Mouse (Mus musculus) intestine, embryonic 14.5 days (tissue): ENCODE results near the gene Tmem212. TPM values are rescaled to one million over a fixed set of nuclear protein-coding genes. Genes with fewer than 3 reads are reported as not detected.

ENCODE experiments used
- ATAC-seq: fragments of 200-750 bp; cut with Nextera tagmentation; replicated peaks from 2 replicates; pipeline ENCODE4 v1.8.0; 2017; ENCODE audit warnings: low read depth, moderate number of reproducible peaks, moderate TSS enrichment, moderate library complexity; ENCODE audit not compliant: low FRiP score, low TSS enrichment
- DNase-seq: peaks from one replicate; pipeline ENCODE4 v3.0.0-alpha.2; 2018; ENCODE audit warnings: low spot score
- H3K27ac ChIP-seq: fragments of 300-500 bp; sonication (generic); 2 replicates; pipeline ENCODE4 v1.5.1; 2014; ENCODE audit warnings: low read depth, mild to moderate bottlenecking, control low read depth
- H3K27me3 ChIP-seq: fragments of 300-500 bp; sonication (generic); replicated peaks from 2 replicates; pipeline ENCODE4 v1.6.1; 2014; ENCODE audit warnings: low read length, control low read depth; ENCODE audit not compliant: control insufficient read depth, insufficient read depth
- H3K36me3 ChIP-seq: fragments of 300-500 bp; sonication (generic); 2 replicates; pipeline ENCODE4 v1.6.1; 2014; ENCODE audit warnings: low read length, control low read depth; ENCODE audit not compliant: control insufficient read depth, insufficient read depth
- H3K4me1 ChIP-seq: fragments of 300-500 bp; sonication (generic); replicated peaks from 2 replicates; pipeline ENCODE4 v1.6.1; 2014; ENCODE audit warnings: low read length, control low read depth, mixed read lengths; ENCODE audit not compliant: control insufficient read depth, insufficient read depth
- H3K4me2 ChIP-seq: fragments of 300-500 bp; sonication (generic); 2 replicates; pipeline ENCODE4 v1.6.1; 2014; ENCODE audit warnings: low read length
- H3K4me3 ChIP-seq: fragments of 300-500 bp; sonication (generic); 2 replicates; pipeline ENCODE4 v1.5.1; 2014; ENCODE audit warnings: low read depth, low read length, control low read depth, mixed read lengths
- H3K9ac ChIP-seq: fragments of 300-500 bp; sonication (generic); 2 replicates; pipeline ENCODE4 v1.6.1; 2014; ENCODE audit warnings: mild to moderate bottlenecking, low read length
- H3K9me3 ChIP-seq: fragments of 300-500 bp; sonication (generic); 2 replicates; pipeline ENCODE4 v1.6.1; 2016; ENCODE audit warnings: low read length, control low read depth; ENCODE audit not compliant: control insufficient read depth
- WGBS: fragments of 180-500 bp; shearing (Covaris S2); extraction: QIAGEN DNeasy Blood & Tissue Kit; methylation state at CpG from one replicate; pipeline ENCODE4 v1.1.7; 2014; 5-methylcytosine and 5-hydroxymethylcytosine counted together
- polyA plus RNA-seq: library from polyadenylated mRNA; unstranded; fragments of >200 nt; fragmentation: Nextera tagmentation; extraction: Ambion mirVana; gene quantifications from 2 replicates; pipeline ENCODE4 v1.2.1, GENCODE M21; 2014

The Tmem212 gene
- polyA plus RNA-seq, 1 experiment from 2014 or later: not detected

GRCm38 (mm10) chr3:27906647-27907209 is 10.6 kb upstream of the Tmem212 start:
- DNase-seq: no peak
- H3K36me3 ChIP-seq: no peaks in the 10 kb centered on the region
- WGBS: 74% methylated on average over 7 of the region's 7 CpGs
- H3K9ac ChIP-seq: no peak overlapping the region
- H3K4me3 ChIP-seq: no peak overlapping the region
- no peak overlapping the region for H3K27ac ChIP-seq
- no peak overlapping the region for H3K4me2 ChIP-seq
- H3K4me1 ChIP-seq: 0 out of 2 replicates have a peak, but pooled peaks cover 5% of the 10 kb centered on the region
- H3K9me3 ChIP-seq: 0 out of 2 replicates have a peak, but pooled peaks cover 5% of the 10 kb centered on the region
- ATAC-seq: no peak
- no peaks in the 10 kb centered on the region for H3K27me3 ChIP-seq

GRCm38 (mm10) chr3:27904659-27905330 is 8.6 kb upstream of the Tmem212 start:
- no peak overlapping the region for H3K4me3 ChIP-seq
- no peaks in the 10 kb centered on the region for H3K27me3 ChIP-seq
- 0 out of 2 replicates have a peak overlapping the region, but pooled peaks have one; percentile 22 for H3K27ac ChIP-seq
- WGBS: 45% methylated on average over 13 of the region's 13 CpGs
- 0 out of 2 replicates have a peak, but pooled peaks cover 5% of the 10 kb centered on the region for H3K4me1 ChIP-seq
- 0 out of 2 replicates have a peak, but pooled peaks cover 5% of the 10 kb centered on the region for H3K9me3 ChIP-seq
- H3K36me3 ChIP-seq: no peaks in the 10 kb centered on the region
- peak; percentile 61; the same call in 1 of the 2 replicates for ATAC-seq
- no peak overlapping the region for H3K9ac ChIP-seq
- DNase-seq: no peak
- no peak overlapping the region for H3K4me2 ChIP-seq

- Histone ChIP-seq H3K4me3 (no peak overlapping the region), H3K9me3 (no peaks in the 10 kb centered on the region), H3K27me3 (no peaks in the 10 kb centered on the region), H3K9ac (no peak overlapping the region), H3K27ac (no peak overlapping the region), H3K4me2 (no peak overlapping the region), H3K36me3 (no peaks in the 10 kb centered on the region), H3K4me1 (0 out of 2 replicates have a peak, but pooled peaks cover 5% of the 10 kb centered on the region)
- ATAC-seq: no peak
- WGBS: 92% methylated on average over 6 of the region's 6 CpGs
- DNase-seq: no peak
These were observed 5.7 kb upstream of the Tmem212 start for GRCm38 (mm10) chr3:27901846-27902245.

GRCm38 (mm10) chr3:27899012-27899726 is 3.0 kb upstream of the Tmem212 start:
- H3K27me3 ChIP-seq: no peaks in the 10 kb centered on the region
- H3K9ac ChIP-seq: no peak overlapping the region
- H3K9me3 ChIP-seq: no peaks in the 10 kb centered on the region
- ATAC-seq: no peak
- no peak overlapping the region for H3K4me2 ChIP-seq
- no peaks in the 10 kb centered on the region for H3K4me1 ChIP-seq
- H3K36me3 ChIP-seq: no peaks in the 10 kb centered on the region
- DNase-seq: no peak
- 40% methylated on average over 13 of the region's 13 CpGs for WGBS
- no peak overlapping the region for H3K4me3 ChIP-seq
- H3K27ac ChIP-seq: 0 out of 2 replicates have a peak overlapping the region, but pooled peaks have one; percentile 30

- Histone ChIP-seq H3K4me2 (no peak overlapping the region), H3K36me3 (no peaks in the 10 kb centered on the region), H3K9me3 (no peaks in the 10 kb centered on the region), H3K4me1 (no peaks in the 10 kb centered on the region), H3K27ac (no peak overlapping the region), H3K27me3 (no peaks in the 10 kb centered on the region), H3K9ac (no peak overlapping the region), H3K4me3 (no peak overlapping the region)
- 70% methylated on average over 10 of the region's 10 CpGs for WGBS
- DNase-seq: no peak
- no peak for ATAC-seq
These were observed 2.0 kb upstream of the Tmem212 start for GRCm38 (mm10) chr3:27898178-27898577.

GRCm38 (mm10) chr3:27886578-27886977 is 9.6 kb downstream of the Tmem212 start:
- Histone ChIP-seq H3K4me3 (no peak overlapping the region), H3K4me2 (no peak overlapping the region), H3K9ac (no peak overlapping the region), H3K27ac (no peak overlapping the region), H3K36me3 (no peaks in the 10 kb centered on the region), H3K4me1 (no peaks in the 10 kb centered on the region; the same call in 1 of the 2 replicates), H3K9me3 (no peaks in the 10 kb centered on the region), H3K27me3 (no peaks in the 10 kb centered on the region)
- 54% methylated on average over 7 of the region's 7 CpGs for WGBS
- DNase-seq: no peak
- ATAC-seq: 0 out of 2 replicates have a peak, but pooled peaks have one; percentile 43

GRCm38 (mm10) chr3:27885585-27885984 is 10.6 kb downstream of the Tmem212 start:
- Histone ChIP-seq H3K4me1 (no peaks in the 10 kb centered on the region; the same call in 1 of the 2 replicates), H3K9ac (no peak overlapping the region), H3K4me3 (no peak overlapping the region), H3K27me3 (no peaks in the 10 kb centered on the region), H3K27ac (no peak overlapping the region), H3K9me3 (no peaks in the 10 kb centered on the region), H3K36me3 (no peaks in the 10 kb centered on the region), H3K4me2 (no peak overlapping the region)
- ATAC-seq (no peak), DNase-seq (no peak)
- WGBS: 79% methylated on average over 6 of the region's 6 CpGs

GRCm38 (mm10) chr3:27881897-27882835 is 14.0 kb downstream of the Tmem212 start:
- Histone ChIP-seq H3K4me3 (no peak overlapping the region), H3K4me1 (no peaks in the 10 kb centered on the region), H3K4me2 (no peak overlapping the region), H3K27me3 (no peaks in the 10 kb centered on the region), H3K9me3 (no peaks in the 10 kb centered on the region), H3K27ac (no peak overlapping the region), H3K36me3 (no peaks in the 10 kb centered on the region), H3K9ac (no peak overlapping the region)
- no peak for DNase-seq
- ATAC-seq: no peak
- WGBS: 71% methylated on average over 6 of the region's 6 CpGs
